Mouse (Mus musculus) embryo, embryonic 11 days (tissue): Measurements from ENCODE around the gene Atpif1.

Experiments used
- DNase-seq: peaks from one replicate; pipeline ENCODE4 v3.0.0-alpha.2; 2015

Atpif1 gene

GRCm38 (mm10) chr4:132526678-132527077, 6.8 kb downstream of the Atpif1 start:
- no peak for DNase-seq

GRCm38 (mm10) chr4:132524808-132525207, 8.7 kb downstream of the Atpif1 start:
- no peak for DNase-seq

GRCm38 (mm10) chr4:132524321-132524741, 9.1 kb downstream of the Atpif1 start:
- peak; percentile 39 for DNase-seq

GRCm38 (mm10) chr4:132519188-132519587, 14.3 kb downstream of the Atpif1 start:
- DNase-seq: no peak

GRCm38 (mm10) chr4:132518066-132518465, 15.4 kb downstream of the Atpif1 start:
- no peak for DNase-seq

- DNase-seq: peak; percentile 98
Observed at GRCm38 (mm10) chr4:132515369-132516155, 17.9 kb downstream of the Atpif1 start.

- DNase-seq: peak; percentile 88
Observed at GRCm38 (mm10) chr4:132514555-132515135, 18.8 kb downstream of the Atpif1 start.

- DNase-seq: no peak
Observed at GRCm38 (mm10) chr4:132513395-132514273, 19.8 kb downstream of the Atpif1 start.

- no peak for DNase-seq
Observed at GRCm38 (mm10) chr4:132512080-132512479, 21.4 kb downstream of the Atpif1 start.

GRCm38 (mm10) chr4:132510352-132510798, 23.1 kb downstream of the Atpif1 start, which contains the start of gene Sesn2:
TSS of gene Sesn2 (minus strand) at chr4:132510501.
- DNase-seq: peak; percentile 99

GRCm38 (mm10) chr4:132509621-132510296, 23.7 kb downstream of the Atpif1 start:
- DNase-seq: peak; percentile 93

- no peak for DNase-seq
Observed at GRCm38 (mm10) chr4:132507210-132507609, 26.2 kb downstream of the Atpif1 start.

- no peak for DNase-seq
Observed at GRCm38 (mm10) chr4:132506250-132506649, 27.2 kb downstream of the Atpif1 start.

- DNase-seq: no peak
Observed at GRCm38 (mm10) chr4:132505800-132506199, 27.7 kb downstream of the Atpif1 start.

- no peak for DNase-seq
Observed at GRCm38 (mm10) chr4:132505034-132505738, 28.3 kb downstream of the Atpif1 start.

GRCm38 (mm10) chr4:132503344-132503743, 30.1 kb downstream of the Atpif1 start:
- no peak for DNase-seq

GRCm38 (mm10) chr4:132501639-132502038, 31.8 kb downstream of the Atpif1 start:
- DNase-seq: no peak

- no peak for DNase-seq
Observed at GRCm38 (mm10) chr4:132494271-132494918, 39.1 kb downstream of the Atpif1 start.

- no peak for DNase-seq
Observed at GRCm38 (mm10) chr4:132492178-132493060, 41.0 kb downstream of the Atpif1 start.

- no peak for DNase-seq
Observed at GRCm38 (mm10) chr4:132491748-132492147, 41.7 kb downstream of the Atpif1 start.
